Mouse (Mus musculus): ENCODE data around the gene Mcm2. TPM values are rescaled to one million over a fixed set of nuclear protein-coding genes. Genes with fewer than 3 reads are reported as not detected.
A peak's percentile ranks its signal among the peaks of the same experiment; 100 is the strongest.

The Mcm2 gene
- polyA plus RNA-seq, 1 experiment, result 40.3 TPM

- Histone ChIP-seq H3K27ac (ENCODE audit: insufficient read depth, low read length) (no peak overlapping the region), H3K4me1 (ENCODE audit: control insufficient read depth, insufficient read depth, insufficient read length) (no peaks in the 10 kb centered on the region), H3K36me3 (ENCODE audit: control insufficient read depth, insufficient read depth, low read length) (peaks cover 60% of the 10 kb centered on the region), H3K4me3 (ENCODE audit: extremely low read depth, insufficient read depth, insufficient read length) (no peak overlapping the region), H3K27me3 (ENCODE audit: control insufficient read depth, insufficient read depth, low read length) (no peaks in the 10 kb centered on the region)
- WGBS, result 75% methylated on average over 12 of the region's 12 CpGs
- TF ChIP-seq CTCF (IDR thresholded peaks at IDR 0.05; ENCODE audit: extremely low read depth, insufficient read depth, insufficient read length, insufficient replicate concordance) (no peak), POLR2A (IDR thresholded peaks at IDR 0.05; ENCODE audit: low read depth, low read length) (no peak)
- no peak for DNase-seq (ENCODE audit: low read depth in 1 of 2, low spot score in 2 of 2)
Observed at GRCm38 (mm10) chr6:88885644-88886416, 12.8 kb downstream of the Mcm2 start.

- Histone ChIP-seq H3K4me1 (ENCODE audit: control insufficient read depth, insufficient read depth, insufficient read length) (no peaks in the 10 kb centered on the region), H3K27me3 (ENCODE audit: control insufficient read depth, insufficient read depth, low read length) (no peaks in the 10 kb centered on the region), H3K4me3 (ENCODE audit: extremely low read depth, insufficient read depth, insufficient read length) (no peak overlapping the region), H3K27ac (ENCODE audit: insufficient read depth, low read length) (no peak overlapping the region), H3K36me3 (ENCODE audit: control insufficient read depth, insufficient read depth, low read length) (peaks cover 52% of the 10 kb centered on the region)
- no peak for DNase-seq (ENCODE audit: low read depth in 1 of 2, low spot score in 2 of 2)
- TF ChIP-seq POLR2A (IDR thresholded peaks at IDR 0.05; ENCODE audit: low read depth, low read length) (no peak), CTCF (IDR thresholded peaks at IDR 0.05; ENCODE audit: extremely low read depth, insufficient read depth, insufficient read length, insufficient replicate concordance) (no peak)
- WGBS, result 95% methylated on average over 17 of the region's 17 CpGs
Observed at GRCm38 (mm10) chr6:88884690-88885089, 13.9 kb downstream of the Mcm2 start.

GRCm38 (mm10) chr6:88884195-88884594, 14.4 kb downstream of the Mcm2 start:
- no peak for DNase-seq (ENCODE audit: low read depth in 1 of 2, low spot score in 2 of 2)
- 97% methylated on average over 10 of the region's 10 CpGs for WGBS

GRCm38 (mm10) chr6:88881334-88881733, 17.2 kb downstream of the Mcm2 start:
- DNase-seq (ENCODE audit: low read depth in 1 of 2, low spot score in 2 of 2), result no peak
- TF ChIP-seq POLR2A (IDR thresholded peaks at IDR 0.05; ENCODE audit: low read depth, low read length) (no peak), CTCF (IDR thresholded peaks at IDR 0.05; ENCODE audit: extremely low read depth, insufficient read depth, insufficient read length, insufficient replicate concordance) (no peak)
- WGBS, result 94% methylated on average over 7 of the region's 7 CpGs
- H3K4me1 ChIP-seq (ENCODE audit: control insufficient read depth, insufficient read depth, insufficient read length), result no peaks in the 10 kb centered on the region
- H3K36me3 ChIP-seq (ENCODE audit: control insufficient read depth, insufficient read depth, low read length), result peaks cover 23% of the 10 kb centered on the region
- H3K4me3 ChIP-seq (ENCODE audit: extremely low read depth, insufficient read depth, insufficient read length), result no peak overlapping the region
- H3K27ac ChIP-seq (ENCODE audit: insufficient read depth, low read length), result no peak overlapping the region
- H3K27me3 ChIP-seq (ENCODE audit: control insufficient read depth, insufficient read depth, low read length), result no peaks in the 10 kb centered on the region

More at GRCm38 (mm10) chr6:88884195-88884594, 14.4 kb downstream of the Mcm2 start:
- TF ChIP-seq CTCF (IDR thresholded peaks at IDR 0.05; ENCODE audit: extremely low read depth, insufficient read depth, insufficient read length, insufficient replicate concordance) (no peak), POLR2A (IDR thresholded peaks at IDR 0.05; ENCODE audit: low read depth, low read length) (no peak)
- Histone ChIP-seq H3K27me3 (ENCODE audit: control insufficient read depth, insufficient read depth, low read length) (no peaks in the 10 kb centered on the region), H3K36me3 (ENCODE audit: control insufficient read depth, insufficient read depth, low read length) (peaks cover 47% of the 10 kb centered on the region), H3K4me3 (ENCODE audit: extremely low read depth, insufficient read depth, insufficient read length) (no peak overlapping the region), H3K27ac (ENCODE audit: insufficient read depth, low read length) (no peak overlapping the region), H3K4me1 (ENCODE audit: control insufficient read depth, insufficient read depth, insufficient read length) (no peaks in the 10 kb centered on the region)

GRCm38 (mm10) chr6:88879471-88879870, 19.1 kb downstream of the Mcm2 start:
- no peak for DNase-seq (ENCODE audit: low read depth in 1 of 2, low spot score in 2 of 2)
- no peak for TF ChIP-seq CTCF (IDR thresholded peaks at IDR 0.05; ENCODE audit: extremely low read depth, insufficient read depth, insufficient read length, insufficient replicate concordance)
- no peak for TF ChIP-seq POLR2A (IDR thresholded peaks at IDR 0.05; ENCODE audit: low read depth, low read length)

GRCm38 (mm10) chr6:88874868-88875508, 23.6 kb downstream of the Mcm2 start, which contains the start of gene Podxl2:
Podxl2 (minus strand) TSS chr6:88875044.
- no peak for DNase-seq (ENCODE audit: low read depth in 1 of 2, low spot score in 2 of 2)
- no peak for TF ChIP-seq CTCF (IDR thresholded peaks at IDR 0.05; ENCODE audit: extremely low read depth, insufficient read depth, insufficient read length, insufficient replicate concordance)
- no peak for TF ChIP-seq POLR2A (IDR thresholded peaks at IDR 0.05; ENCODE audit: low read depth, low read length)
- Histone ChIP-seq H3K36me3 (ENCODE audit: control insufficient read depth, insufficient read depth, low read length) (no peaks in the 10 kb centered on the region), H3K4me1 (ENCODE audit: control insufficient read depth, insufficient read depth, insufficient read length) (peaks cover 5% of the 10 kb centered on the region), H3K4me3 (ENCODE audit: extremely low read depth, insufficient read depth, insufficient read length) (peak within 1 kb of the TSS; percentile 33), H3K27me3 (ENCODE audit: control insufficient read depth, insufficient read depth, low read length) (peaks cover 15% of the 10 kb centered on the region), H3K27ac (ENCODE audit: insufficient read depth, low read length) (no peak within 1 kb of the TSS)
- WGBS, result 6% methylated on average over 60 of the region's 63 CpGs

More at GRCm38 (mm10) chr6:88879471-88879870, 19.1 kb downstream of the Mcm2 start:
- Histone ChIP-seq H3K27me3 (ENCODE audit: control insufficient read depth, insufficient read depth, low read length) (peaks cover 7% of the 10 kb centered on the region; the same call in 1 of the 2 replicates), H3K27ac (ENCODE audit: insufficient read depth, low read length) (no peak overlapping the region), H3K36me3 (ENCODE audit: control insufficient read depth, insufficient read depth, low read length) (peaks cover 11% of the 10 kb centered on the region), H3K4me3 (ENCODE audit: extremely low read depth, insufficient read depth, insufficient read length) (no peak overlapping the region), H3K4me1 (ENCODE audit: control insufficient read depth, insufficient read depth, insufficient read length) (peaks cover 2% of the 10 kb centered on the region)
- 75% methylated on average over 4 of the region's 4 CpGs for WGBS
